Mouse (Mus musculus) kidney, embryonic 14.5 days (tissue): ENCODE measurements around the gene Yjefn3. TPM values are rescaled to one million over a fixed set of nuclear protein-coding genes. Genes with fewer than 3 reads are reported as not detected.

Source experiments
- ATAC-seq: fragments of 200-750 bp; cut with Nextera tagmentation; 2 replicates; pipeline ENCODE4 v1.8.0; 2017; ENCODE audit warnings: moderate number of reproducible peaks, mild to moderate bottlenecking, moderate TSS enrichment, moderate library complexity; ENCODE audit not compliant: low FRiP score, low TSS enrichment
- H3K27ac ChIP-seq: fragments of 300-500 bp; sonication (generic); 2 replicates; pipeline ENCODE4 v1.5.1; 2014; ENCODE audit warnings: low read depth, mild to moderate bottlenecking, low read length, moderate library complexity, mixed read lengths
- H3K27me3 ChIP-seq: fragments of 300-500 bp; sonication (generic); 2 replicates; pipeline ENCODE4 v1.6.1; 2014; ENCODE audit warnings: mild to moderate bottlenecking, low read length; ENCODE audit not compliant: control insufficient read depth, insufficient read depth
- H3K36me3 ChIP-seq: fragments of 300-500 bp; sonication (generic); 2 replicates; pipeline ENCODE4 v1.6.1; 2014; ENCODE audit warnings: low read length, mixed read lengths; ENCODE audit not compliant: control insufficient read depth, insufficient read depth
- H3K4me1 ChIP-seq: fragments of 300-500 bp; sonication (generic); 2 replicates; pipeline ENCODE4 v1.6.1; 2014; ENCODE audit warnings: low read length, mixed read lengths; ENCODE audit not compliant: control insufficient read depth, insufficient read depth
- H3K4me2 ChIP-seq: fragments of 300-500 bp; sonication (generic); replicated peaks from 2 replicates; pipeline ENCODE4 v1.6.1; 2014; ENCODE audit warnings: low read depth, mild to moderate bottlenecking, low read length
- H3K4me3 ChIP-seq: fragments of 300-500 bp; sonication (generic); 2 replicates; pipeline ENCODE4 v1.5.1; 2014; ENCODE audit warnings: mild to moderate bottlenecking, low read length
- H3K9ac ChIP-seq: fragments of 300-500 bp; sonication (generic); 2 replicates; pipeline ENCODE4 v1.6.1; 2014; ENCODE audit warnings: low read depth, mild to moderate bottlenecking, low read length, moderate library complexity
- H3K9me3 ChIP-seq: fragments of 300-500 bp; sonication (generic); 2 replicates; pipeline ENCODE4 v1.6.1; 2016; ENCODE audit warnings: low read length; ENCODE audit not compliant: control insufficient read depth
- WGBS: fragments of 180-500 bp; shearing (Covaris S2); extraction: QIAGEN DNeasy Blood & Tissue Kit; methylation state at CpG from one replicate; pipeline ENCODE4 v1.1.7; 2014; 5-methylcytosine and 5-hydroxymethylcytosine counted together
- polyA plus RNA-seq: library from polyadenylated mRNA; unstranded; fragments of >200 nt; fragmentation: Nextera tagmentation; extraction: Ambion mirVana; gene quantifications from 2 replicates; pipeline ENCODE4 v1.2.1, GENCODE M21; 2014

Gene Yjefn3
- polyA plus RNA-seq, 1 experiment from 2014 or later, result 1.7 TPM

DNA sequence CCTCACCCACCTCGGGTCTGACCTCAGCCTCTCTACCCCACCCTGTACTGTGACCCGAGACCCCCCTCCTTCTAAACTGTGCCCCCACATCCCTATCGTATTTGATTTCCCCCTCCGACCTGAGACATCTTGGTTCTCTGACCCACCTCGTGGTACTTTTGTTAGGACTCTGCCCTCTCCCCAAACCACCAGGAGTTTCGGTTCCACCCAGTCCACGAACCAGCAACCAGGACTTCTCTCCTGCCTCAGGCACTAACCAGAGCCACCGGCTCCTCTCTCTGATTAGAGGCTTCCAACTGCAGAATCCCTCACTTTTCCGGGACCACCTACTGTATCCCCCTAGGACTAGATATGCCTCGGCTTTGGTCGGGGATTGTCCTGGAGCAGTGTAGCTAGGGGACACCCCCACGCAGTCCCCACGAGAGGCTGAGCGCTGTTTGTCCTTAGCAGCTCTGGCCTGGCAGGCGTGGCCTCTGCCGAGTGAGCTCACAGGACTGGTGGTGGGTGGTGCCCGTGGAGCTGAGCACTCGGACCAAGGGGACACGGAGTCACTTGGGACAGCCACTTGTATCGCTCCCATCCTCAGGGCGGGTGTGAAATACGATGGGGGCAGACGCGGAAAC, 14.2 kb downstream of the Yjefn3 start:
- H3K27me3 ChIP-seq, result peaks cover 75% of the 10 kb centered on the region
- peak; percentile 17 for ATAC-seq
- H3K9me3 ChIP-seq, result no peaks in the 10 kb centered on the region
- peaks cover 22% of the 10 kb centered on the region for H3K4me1 ChIP-seq
- no peaks in the 10 kb centered on the region; the same call in 1 of the 2 replicates for H3K36me3 ChIP-seq
- no peak overlapping the region for H3K27ac ChIP-seq
- 7% methylated on average over 24 of the region's 24 CpGs for WGBS
- peak overlapping the region; percentile 31 for H3K4me3 ChIP-seq
- no peak overlapping the region for H3K9ac ChIP-seq
- peak overlapping the region; percentile 38 for H3K4me2 ChIP-seq

DNA sequence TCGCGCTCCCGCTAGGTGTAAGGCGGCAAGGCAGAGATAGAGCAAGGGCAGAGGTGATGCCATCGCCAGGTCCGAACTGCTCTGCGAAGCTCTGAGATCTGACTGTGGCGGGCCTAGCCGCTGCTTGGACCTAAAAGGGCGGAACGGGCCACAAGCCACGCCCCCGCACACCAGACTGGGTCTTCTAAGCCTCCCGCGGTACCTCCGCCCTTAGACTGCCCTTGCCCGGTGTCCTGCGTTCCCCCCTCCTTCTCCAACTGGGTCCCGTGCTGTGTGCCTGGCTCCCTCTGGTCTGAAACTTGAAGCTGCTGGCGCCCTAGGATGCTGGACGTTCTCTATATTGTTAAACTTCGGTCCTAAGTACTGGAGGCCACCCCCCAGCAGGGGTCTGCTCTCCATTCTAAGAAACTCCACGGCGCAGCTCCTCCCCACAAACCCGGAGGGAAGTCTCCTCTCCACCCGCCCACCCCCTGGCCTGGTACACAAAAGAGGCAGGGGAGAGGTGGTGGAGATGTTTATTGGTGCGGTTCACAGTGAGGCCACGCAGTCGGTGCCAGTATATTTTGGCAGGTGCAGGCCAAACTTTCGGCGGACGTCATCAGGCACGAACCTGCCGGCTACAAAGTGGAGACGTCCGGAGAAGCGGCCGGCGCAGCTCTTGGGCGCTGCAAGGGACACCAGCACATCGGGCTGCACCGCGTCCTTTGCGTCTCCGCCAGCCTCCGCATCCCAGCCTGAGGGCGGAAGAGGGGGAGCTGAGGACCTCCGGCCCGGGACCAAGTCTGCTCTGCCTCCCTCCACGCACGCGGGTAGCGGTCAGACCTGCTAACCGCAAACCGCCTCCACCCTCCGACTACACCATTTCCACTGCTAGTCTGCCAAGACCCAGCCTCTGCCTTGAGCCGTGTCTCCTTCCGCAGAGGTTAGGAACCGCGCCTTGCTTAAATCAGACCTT, 14.9 kb downstream of the Yjefn3 start, which contains the start of gene Cilp2:
TSS of gene Cilp2 (minus strand) at position 399 of the 955 bp plus-strand sequence.
- ATAC-seq, result peak; percentile 16
- Histone ChIP-seq H3K36me3 (no peaks in the 10 kb centered on the region; the same call in 1 of the 2 replicates), H3K4me2 (peak within 1 kb of the TSS; percentile 38), H3K9me3 (no peaks in the 10 kb centered on the region), H3K4me1 (peaks cover 22% of the 10 kb centered on the region), H3K9ac (no peak within 1 kb of the TSS), H3K27me3 (peaks cover 83% of the 10 kb centered on the region), H3K4me3 (peak within 1 kb of the TSS; percentile 31), H3K27ac (no peak within 1 kb of the TSS)
- WGBS, result under 1% methylated on average over 58 of the region's 60 CpGs

DNA sequence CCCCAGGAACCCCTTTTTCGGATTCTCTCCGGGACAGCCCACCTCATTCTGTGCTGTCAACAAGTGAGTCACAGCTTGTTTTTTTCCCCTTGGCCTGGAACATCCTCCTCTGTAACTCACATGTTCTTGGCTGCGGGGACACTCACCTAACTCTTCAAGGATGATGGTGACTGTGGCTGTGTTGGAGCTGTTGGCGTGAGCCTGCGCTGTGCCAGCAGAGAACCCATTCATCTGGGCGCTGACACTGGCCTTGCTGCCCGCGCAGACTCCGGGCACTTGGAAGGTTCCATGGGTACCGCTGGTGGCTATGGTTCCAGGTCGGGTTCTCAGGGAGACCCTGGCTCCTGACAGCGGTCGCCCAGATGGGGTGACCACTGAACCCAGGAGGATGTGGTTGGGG, 18.4 kb downstream of the Yjefn3 start:
- H3K36me3 ChIP-seq, result no peaks in the 10 kb centered on the region
- peaks cover 99% of the 10 kb centered on the region for H3K27me3 ChIP-seq
- no peak for ATAC-seq
- no peaks in the 10 kb centered on the region for H3K9me3 ChIP-seq
- H3K4me3 ChIP-seq, result no peak overlapping the region
- no peak overlapping the region for H3K27ac ChIP-seq
- no peak overlapping the region for H3K9ac ChIP-seq
- peaks cover 22% of the 10 kb centered on the region for H3K4me1 ChIP-seq
- 60% methylated on average over 13 of the region's 13 CpGs for WGBS
- H3K4me2 ChIP-seq, result no peak overlapping the region

DNA sequence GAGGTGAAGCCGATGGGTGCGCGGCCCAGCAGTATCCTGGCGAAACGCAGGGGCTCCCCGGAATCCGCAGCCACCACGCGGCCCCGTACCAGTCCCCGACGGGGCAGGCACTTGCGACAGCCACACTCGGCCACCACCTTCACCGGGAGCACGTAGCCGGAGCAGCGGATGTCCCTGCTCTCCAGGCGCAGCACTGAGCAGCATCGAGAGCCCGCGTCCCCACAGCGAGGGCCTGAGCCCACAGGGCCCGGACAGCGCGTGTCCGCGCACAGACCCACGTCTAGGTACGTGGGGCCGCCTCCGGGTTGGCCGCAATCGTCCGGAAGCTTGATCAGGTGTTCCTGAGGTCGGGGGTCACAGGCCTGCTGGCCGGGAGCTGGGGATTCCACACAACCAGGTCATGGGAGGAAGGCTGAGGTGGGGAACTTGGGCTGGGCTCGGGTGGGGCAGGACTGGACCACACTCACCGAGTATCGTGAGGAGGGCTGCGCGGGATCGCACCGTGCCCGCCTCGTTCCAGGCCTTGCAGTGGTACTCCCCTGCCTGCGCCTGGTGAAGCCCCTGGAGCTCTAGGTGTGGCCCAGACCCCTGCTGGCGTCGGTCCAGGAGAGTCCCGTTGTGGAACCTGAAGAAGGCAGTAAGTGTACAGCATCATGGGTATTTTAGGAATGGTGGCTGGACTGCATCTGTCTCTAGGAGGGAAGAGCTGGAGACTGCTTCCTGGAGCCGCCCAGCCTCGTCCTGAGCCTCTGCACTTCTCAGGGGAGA, 19.5 kb downstream of the Yjefn3 start:
- Histone ChIP-seq H3K4me3 (peak overlapping the region; percentile 39), H3K4me2 (peak overlapping the region; percentile 50), H3K4me1 (peaks cover 12% of the 10 kb centered on the region), H3K36me3 (no peaks in the 10 kb centered on the region), H3K27ac (no peak overlapping the region), H3K27me3 (peaks cover 91% of the 10 kb centered on the region), H3K9ac (no peak overlapping the region), H3K9me3 (no peaks in the 10 kb centered on the region)
- WGBS, result 12% methylated on average over 52 of the region's 52 CpGs
- no peak for ATAC-seq

DNA sequence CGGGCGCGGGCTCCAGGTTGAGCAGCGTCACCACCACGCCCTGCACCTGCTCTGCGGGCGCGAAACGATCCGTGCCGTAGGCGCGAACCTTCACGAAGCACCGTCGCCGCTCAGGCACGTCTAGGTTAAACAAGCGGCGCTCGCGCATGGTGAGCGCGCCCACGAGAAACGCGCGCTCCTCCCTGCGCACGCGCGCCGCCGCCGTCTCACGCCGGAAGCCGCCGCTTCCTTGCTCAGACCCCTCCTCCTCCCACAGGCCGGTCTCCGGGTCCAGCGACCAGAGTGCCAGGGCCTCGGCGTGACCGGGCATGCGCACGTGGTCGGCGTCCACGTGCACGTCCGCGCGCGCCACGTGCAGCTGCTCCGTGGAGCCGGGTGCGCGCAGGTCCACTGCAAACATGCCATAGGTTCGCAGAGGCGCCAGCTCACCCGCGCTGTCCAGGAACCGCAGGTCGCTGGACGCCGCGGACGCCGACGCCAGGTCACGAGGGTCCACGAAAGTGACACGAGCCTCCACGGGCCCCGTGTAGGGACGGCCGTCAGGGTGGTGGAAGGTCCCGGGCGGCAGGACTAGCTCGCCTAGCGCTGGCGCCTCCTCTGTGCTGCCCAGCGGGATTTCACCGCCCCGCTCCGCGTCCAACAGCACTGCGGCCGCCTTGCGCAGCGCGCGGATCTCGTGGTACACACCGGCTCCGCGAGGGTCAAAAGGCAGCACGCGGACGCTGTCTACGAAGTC, 20.3 kb downstream of the Yjefn3 start:
- peak overlapping the region; percentile 39 for H3K4me3 ChIP-seq
- ATAC-seq, result peak; percentile 37; the same call in 1 of the 2 replicates
- H3K4me2 ChIP-seq, result peak overlapping the region; percentile 50
- no peaks in the 10 kb centered on the region for H3K36me3 ChIP-seq
- H3K9ac ChIP-seq, result peak overlapping the region; percentile 28; the same call in 1 of the 2 replicates
- no peaks in the 10 kb centered on the region for H3K9me3 ChIP-seq
- H3K4me1 ChIP-seq, result 0 out of 2 replicates have a peak, but pooled peaks cover 5% of the 10 kb centered on the region
- 8% methylated on average over 103 of the region's 103 CpGs for whole genome bisulfite sequencing
- H3K27me3 ChIP-seq, result peaks cover 89% of the 10 kb centered on the region
- H3K27ac ChIP-seq, result no peak overlapping the region

DNA sequence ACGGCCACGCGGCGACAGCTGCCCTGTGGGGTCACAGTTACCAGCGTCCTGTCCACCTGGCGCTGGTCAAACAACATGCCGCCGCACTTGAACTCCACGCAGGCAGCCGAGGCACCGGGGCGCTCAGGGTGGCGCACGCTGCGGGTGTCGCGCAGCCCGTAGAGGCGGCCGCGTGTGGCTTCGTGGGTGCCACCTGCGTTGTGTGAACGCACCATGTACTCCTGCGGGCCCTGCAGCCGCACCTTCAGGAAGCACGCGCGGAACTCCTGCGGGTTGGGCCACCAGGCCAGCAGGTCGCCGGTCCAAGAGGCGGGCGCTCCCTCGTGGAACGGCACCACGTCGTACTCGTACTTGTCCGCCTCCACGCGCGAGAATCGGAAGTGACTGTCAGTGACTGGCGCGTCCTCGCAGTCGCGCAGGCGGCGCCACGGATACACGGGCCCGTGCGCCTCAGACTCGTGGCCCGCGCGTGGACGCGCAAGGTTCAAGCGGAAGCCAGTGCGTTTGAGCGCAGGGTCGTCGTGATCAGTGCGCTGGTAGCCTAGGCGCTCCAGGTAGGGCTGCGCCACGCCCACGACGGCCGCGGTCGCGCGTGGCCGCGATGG, 21.1 kb downstream of the Yjefn3 start:
- ATAC-seq, result 0 out of 2 replicates have a peak, but pooled peaks have one; percentile 13
- Histone ChIP-seq H3K36me3 (no peaks in the 10 kb centered on the region), H3K4me2 (peak overlapping the region; percentile 50), H3K27me3 (peaks cover 82% of the 10 kb centered on the region), H3K27ac (no peak overlapping the region), H3K9me3 (no peaks in the 10 kb centered on the region), H3K4me3 (peak overlapping the region; percentile 39), H3K4me1 (0 out of 2 replicates have a peak, but pooled peaks cover 3% of the 10 kb centered on the region), H3K9ac (peak overlapping the region; percentile 28; the same call in 1 of the 2 replicates)
- WGBS, result 22% methylated on average over 79 of the region's 79 CpGs

DNA sequence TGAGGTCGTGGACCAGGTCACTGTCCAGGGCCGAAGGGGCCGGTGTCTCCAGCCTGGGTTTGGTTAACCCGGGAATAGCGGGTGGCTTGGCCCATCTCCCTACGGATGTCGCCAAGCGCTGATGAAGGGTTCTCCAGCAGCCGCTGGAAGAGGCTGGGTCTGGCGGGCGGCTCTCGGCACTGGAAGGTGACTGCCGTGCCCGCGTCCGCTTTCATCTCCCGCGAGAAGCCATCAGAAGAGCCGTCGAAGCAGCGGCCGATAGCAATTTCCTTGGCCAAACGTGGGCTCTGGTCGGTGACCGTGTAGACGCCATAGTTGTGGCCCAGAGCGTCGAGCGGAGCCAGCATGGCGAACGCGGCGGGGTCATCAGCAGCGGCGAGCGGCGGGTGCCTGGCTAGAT, 21.7 kb downstream of the Yjefn3 start:
- no peaks in the 10 kb centered on the region for H3K36me3 ChIP-seq
- H3K27me3 ChIP-seq, result peaks cover 76% of the 10 kb centered on the region
- H3K9ac ChIP-seq, result no peak overlapping the region
- whole genome bisulfite sequencing, result 12% methylated on average over 37 of the region's 37 CpGs
- peak overlapping the region; percentile 50 for H3K4me2 ChIP-seq
- no peak overlapping the region for H3K27ac ChIP-seq
- H3K4me1 ChIP-seq, result 0 out of 2 replicates have a peak, but pooled peaks cover 3% of the 10 kb centered on the region
- no peaks in the 10 kb centered on the region for H3K9me3 ChIP-seq
- no peak for ATAC-seq
- peak overlapping the region; percentile 39 for H3K4me3 ChIP-seq

DNA sequence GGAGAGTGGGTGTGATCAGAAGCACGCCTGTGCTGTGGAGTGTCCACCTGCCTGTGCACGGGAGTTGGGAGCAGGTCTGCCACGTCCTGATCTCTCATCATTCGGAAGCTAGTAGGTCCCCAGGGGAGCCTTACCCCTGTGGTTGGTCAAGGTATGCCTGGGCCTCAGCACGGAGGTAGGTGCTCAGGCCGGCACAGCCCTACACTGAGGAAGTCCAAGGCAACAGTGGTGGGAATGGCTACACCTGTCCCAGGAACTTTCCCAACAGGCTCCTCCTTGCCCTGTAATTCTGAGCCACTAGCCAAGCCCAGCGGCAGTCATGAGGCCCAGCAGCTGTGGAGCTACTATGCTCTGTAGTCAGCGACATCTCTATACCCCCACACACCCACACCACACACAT, 22.8 kb downstream of the Yjefn3 start:
- H3K4me3 ChIP-seq, result no peak overlapping the region

More for the DNA sequence above, 22.8 kb downstream of the Yjefn3 start:
- ATAC-seq, result no peak
- Histone ChIP-seq H3K27ac (no peak overlapping the region), H3K4me1 (0 out of 2 replicates have a peak, but pooled peaks cover 3% of the 10 kb centered on the region), H3K9ac (no peak overlapping the region), H3K27me3 (peaks cover 65% of the 10 kb centered on the region), H3K36me3 (no peaks in the 10 kb centered on the region), H3K9me3 (no peaks in the 10 kb centered on the region), H3K4me2 (no peak overlapping the region)
- WGBS, result 58% methylated on average over 8 of the region's 8 CpGs
